14 mouse cellular contexts compared by ENCODE assay signal in genomic region chr5:143298391-143298790, GRCm38 (mm10). TPM values are rescaled to one million over a fixed set of nuclear protein-coding genes. Genes with fewer than 3 reads are reported as not detected.
A peak's percentile ranks its signal among the peaks of the same experiment; 100 is the strongest.
DNase-seq lines count a peak whose midpoint lies in the region; ATAC-seq and TF ChIP-seq lines count a peak whose summit lies in the region.
"Had no signal": no experiment of that assay in that cellular context is flagged by ENCODE, and none has a peak within 500 bp of the region (broad histone marks: within the 10 kb centered on the region; RNA-seq: fewer than 3 reads in every experiment).

No protein-coding gene starts in this region.

- no peak overlapping the region for H3K4me3 ChIP-seq in hindbrain, postnatal 0 days (ENCODE audit: low read length)
- H3K4me3 ChIP-seq in hindbrain, embryonic 16.5 days (ENCODE audit: low read length): no peak overlapping the region
- H3K4me3 ChIP-seq in lung, postnatal 0 days (ENCODE audit: low read depth, low read length): no peak overlapping the region
- H3K4me3 ChIP-seq in ES-Bruce4 (ENCODE audit: low read depth, low read length): no peak overlapping the region
- H3K4me3 ChIP-seq in cortical plate, adult 2 months (ENCODE audit: insufficient read depth, low read length): no peak overlapping the region
- H3K4me3 ChIP-seq: forebrain, embryonic 13.5 days; limb, embryonic 15.5 days had no signal

- peaks cover 19% of the 10 kb centered on the region for H3K36me3 ChIP-seq in hindbrain, postnatal 0 days (ENCODE audit: insufficient read depth, low read length)
- H3K36me3 ChIP-seq in hindbrain, embryonic 16.5 days (ENCODE audit: control insufficient read depth, insufficient read depth, low read length): peaks cover 15% of the 10 kb centered on the region
- H3K36me3 ChIP-seq in lung, postnatal 0 days (ENCODE audit: insufficient read depth, low read length): no peaks in the 10 kb centered on the region
- H3K36me3 ChIP-seq in ES-Bruce4 (ENCODE audit: control insufficient read depth, insufficient read depth, low read length, poor library complexity, severe bottlenecking): no peaks in the 10 kb centered on the region

- ATAC-seq in hindbrain, postnatal 0 days: no peak
- no peak for ATAC-seq in hindbrain, embryonic 16.5 days
- no peak for ATAC-seq in lung, postnatal 0 days
- ATAC-seq in megakaryocyte, adult 5-6 weeks (ENCODE audit: poor library complexity, severe bottlenecking): no peak
- ATAC-seq: forebrain, embryonic 13.5 days; inflammation-experienced regulatory T-cells, adult 6 months had no signal

- no peak overlapping the region for H3K27ac ChIP-seq in hindbrain, postnatal 0 days
- no peak overlapping the region for H3K27ac ChIP-seq in hindbrain, embryonic 16.5 days (ENCODE audit: low read depth, low read length)
- no peak overlapping the region for H3K27ac ChIP-seq in lung, postnatal 0 days (ENCODE audit: low read length)
- H3K27ac ChIP-seq in ES-Bruce4 (ENCODE audit: insufficient read depth, low read length): no peak overlapping the region
- H3K27ac ChIP-seq in cortical plate, adult 2 months (ENCODE audit: insufficient read depth, low read length): no peak overlapping the region
- H3K27ac ChIP-seq: forebrain, embryonic 13.5 days; limb, embryonic 15.5 days had no signal

- H3K27me3 ChIP-seq in hindbrain, postnatal 0 days (ENCODE audit: insufficient read depth, low read length): no peaks in the 10 kb centered on the region
- peaks cover 6% of the 10 kb centered on the region for H3K27me3 ChIP-seq in hindbrain, embryonic 16.5 days (replicated peaks; ENCODE audit: control insufficient read depth, insufficient read depth, low read length)
- H3K27me3 ChIP-seq in lung, postnatal 0 days (replicated peaks; ENCODE audit: insufficient read depth, low read length): peaks cover 8% of the 10 kb centered on the region; the same call in 1 of the 2 replicates
- H3K27me3 ChIP-seq in ES-Bruce4 (ENCODE audit: control insufficient read depth, insufficient read depth, low read length, poor library complexity, severe bottlenecking): peaks cover 2% of the 10 kb centered on the region

- H3K4me2 ChIP-seq in hindbrain, postnatal 0 days (ENCODE audit: low read depth, low read length): no peak overlapping the region
- H3K4me2 ChIP-seq in hindbrain, embryonic 16.5 days (ENCODE audit: low read length): no peak overlapping the region
- no peak overlapping the region for H3K4me2 ChIP-seq in lung, postnatal 0 days (replicated peaks; ENCODE audit: low read depth, low read length)
- H3K4me2 ChIP-seq: forebrain, embryonic 13.5 days; limb, embryonic 15.5 days had no signal

- no peak for TF ChIP-seq POLR2A in ES-Bruce4 (IDR thresholded peaks at IDR 0.05; ENCODE audit: insufficient read depth, low read length)
- TF ChIP-seq POLR2A in cortical plate, adult 2 months (IDR thresholded peaks at IDR 0.05; ENCODE audit: extremely low read depth, insufficient read depth, low read length): no peak

- H3K4me1 ChIP-seq in hindbrain, postnatal 0 days (ENCODE audit: insufficient read depth, low read length): 0 out of 2 replicates have a peak, but pooled peaks cover 4% of the 10 kb centered on the region
- H3K4me1 ChIP-seq in hindbrain, embryonic 16.5 days (ENCODE audit: control insufficient read depth, insufficient read depth, low read depth, low read length): peaks cover 5% of the 10 kb centered on the region; the same call in 1 of the 2 replicates
- no peaks in the 10 kb centered on the region; the same call in 1 of the 2 replicates for H3K4me1 ChIP-seq in lung, postnatal 0 days (ENCODE audit: insufficient read depth, low read depth, low read length)
- H3K4me1 ChIP-seq in ES-Bruce4 (ENCODE audit: control insufficient read depth, insufficient read depth, low read length): no peaks in the 10 kb centered on the region
- no peaks in the 10 kb centered on the region for H3K4me1 ChIP-seq in cortical plate, adult 2 months (ENCODE audit: control insufficient read depth, insufficient read depth, low read length)

- H3K9me3 ChIP-seq in hindbrain, postnatal 0 days (ENCODE audit: low read length): no peaks in the 10 kb centered on the region
- no peaks in the 10 kb centered on the region for H3K9me3 ChIP-seq in hindbrain, embryonic 16.5 days (ENCODE audit: control insufficient read depth, low read length)
- H3K9me3 ChIP-seq in lung, postnatal 0 days (ENCODE audit: low read length): no peaks in the 10 kb centered on the region
- H3K9me3 ChIP-seq in ES-Bruce4 (replicated peaks; ENCODE audit: control insufficient read depth, insufficient read depth, low read length, poor library complexity, severe bottlenecking): no peaks in the 10 kb centered on the region
- H3K9me3 ChIP-seq: forebrain, embryonic 13.5 days; limb, embryonic 15.5 days had no signal

- no peak overlapping the region for H3K9ac ChIP-seq in hindbrain, postnatal 0 days (replicated peaks; ENCODE audit: low read length)
- H3K9ac ChIP-seq in hindbrain, embryonic 16.5 days (ENCODE audit: low read depth, low read length): no peak overlapping the region
- H3K9ac ChIP-seq in lung, postnatal 0 days (replicated peaks; ENCODE audit: low read depth): no peak overlapping the region
- no peak overlapping the region for H3K9ac ChIP-seq in ES-Bruce4 (ENCODE audit: low read depth, poor library complexity, severe bottlenecking)
- H3K9ac ChIP-seq: forebrain, embryonic 13.5 days; limb, embryonic 15.5 days had no signal

- TF ChIP-seq EP300 in lung, postnatal 0 days (IDR thresholded peaks at IDR 0.05): no peak
- no peak for TF ChIP-seq EP300 in ES-Bruce4 (IDR thresholded peaks at IDR 0.05; ENCODE audit: insufficient read depth, low read depth, low read length)

- TF ChIP-seq CTCF in hindbrain, postnatal 0 days (IDR thresholded peaks at IDR 0.05; ENCODE audit: low read depth): peak; percentile 52
- TF ChIP-seq CTCF in lung, postnatal 0 days (IDR thresholded peaks at IDR 0.05): peak; percentile 47
- peak; percentile 59 for TF ChIP-seq CTCF in ES-Bruce4 (IDR thresholded peaks at IDR 0.05; ENCODE audit: low read depth, low read length)
- TF ChIP-seq CTCF in cortical plate, adult 2 months (IDR thresholded peaks at IDR 0.05; ENCODE audit: extremely low read depth, insufficient read depth, low read length): peak; percentile 18; the same call in 1 of the 2 replicates

- WGBS in hindbrain, postnatal 0 days: 95% methylated on average over 7 of the region's 7 CpGs
- 94% methylated on average over 7 of the region's 7 CpGs for WGBS in hindbrain, embryonic 16.5 days
- WGBS in lung, postnatal 0 days: 83% methylated on average over 7 of the region's 7 CpGs

- DNase-seq in hindbrain, postnatal 0 days (ENCODE audit: low spot score): no peak
- DNase-seq in lung, postnatal 0 days (ENCODE audit: low spot score): no peak
- no peak for DNase-seq in lung, postnatal 25 days (ENCODE audit: low spot score)
- DNase-seq in frontal cortex, postnatal 36 days (ENCODE audit: low spot score in 2 of 2): no peak
- DNase-seq: kidney, postnatal 36 days had no signal

RNA-seq across cellular contexts. Expression of gene Zfp853, which starts 5.0 kb away (rescaled TPM):
- 31.7 and 33.5 TPM in 2 replicates for total RNA-seq in hindbrain, postnatal 0 days (2014; rRNA removed)
- 0.53 and 0.61 TPM in 2 replicates for polyA plus RNA-seq in hindbrain, postnatal 0 days (2015; fragmentation: Nextera tagmentation; extraction: Ambion mirVana)
- 0.16 and 0.31 TPM in 2 replicates for polyA plus RNA-seq in hindbrain, embryonic 16.5 days (2015; fragmentation: Nextera tagmentation; extraction: Ambion mirVana)
- 0.08 TPM in 1 of 2 replicates, not detected in the other for polyA plus RNA-seq in lung, postnatal 0 days (2015; fragmentation: Nextera tagmentation; extraction: Ambion mirVana)
- 0.93 and 1.2 TPM in 2 replicates for polyA plus RNA-seq in ES-Bruce4 (2011; ENCODE audit: insufficient read depth, insufficient read length, low read depth, missing spikeins)
- 10.4 and 11.8 TPM in 2 replicates for polyA plus RNA-seq in cortical plate, adult 2 months (2012; rRNA removed)
- 0.09 TPM in 1 of 2 replicates, not detected in the other for total RNA-seq in megakaryocyte, adult 5-6 weeks (2015)
- not detected in 2 replicates for total RNA-seq in megakaryocyte, adult 5-6 weeks (2017)
- total RNA-seq: megakaryocyte progenitor cell, adult 5-6 weeks had no signal
- polyA plus RNA-seq: forebrain, embryonic 13.5 days; inflammation-experienced regulatory T-cells, adult 6 months had no signal

RNA-seq across cellular contexts. Expression of gene E130309D02Rik, which starts 16.8 kb away (rescaled TPM):
- 42.0 and 44.4 TPM in 2 replicates for total RNA-seq in hindbrain, postnatal 0 days (2014; rRNA removed)
- 21.7 and 23.9 TPM in 2 replicates for polyA plus RNA-seq in hindbrain, postnatal 0 days (2015; fragmentation: Nextera tagmentation; extraction: Ambion mirVana)
- 24.9 and 28.2 TPM in 2 replicates for polyA plus RNA-seq in hindbrain, embryonic 16.5 days (2015; fragmentation: Nextera tagmentation; extraction: Ambion mirVana)
- 18.2 and 19.5 TPM in 2 replicates for polyA plus RNA-seq in lung, postnatal 0 days (2015; fragmentation: Nextera tagmentation; extraction: Ambion mirVana)
- polyA plus RNA-seq in ES-Bruce4 (2011; ENCODE audit: insufficient read depth, insufficient read length, low read depth, missing spikeins): 22.3 and 23.8 TPM in 2 replicates
- polyA plus RNA-seq in cortical plate, adult 2 months (2012; rRNA removed): 16.3 and 16.9 TPM in 2 replicates
- 22.4 TPM in 2 replicates for total RNA-seq in megakaryocyte, adult 5-6 weeks (2015)
- 10.2 and 13.7 TPM in 2 replicates for total RNA-seq in megakaryocyte, adult 5-6 weeks (2017)

RNA-seq across cellular contexts. Expression of gene Zfp316, which starts 28.6 kb away (rescaled TPM):
- total RNA-seq in hindbrain, postnatal 0 days (2014; rRNA removed): 28.0 and 31.3 TPM in 2 replicates
- 5.4 and 6.2 TPM in 2 replicates for polyA plus RNA-seq in hindbrain, postnatal 0 days (2015; fragmentation: Nextera tagmentation; extraction: Ambion mirVana)
- polyA plus RNA-seq in hindbrain, embryonic 16.5 days (2015; fragmentation: Nextera tagmentation; extraction: Ambion mirVana): 3.3 and 7.2 TPM in 2 replicates
- 1.4 and 1.6 TPM in 2 replicates for polyA plus RNA-seq in lung, postnatal 0 days (2015; fragmentation: Nextera tagmentation; extraction: Ambion mirVana)
- 2.3 and 2.8 TPM in 2 replicates for polyA plus RNA-seq in ES-Bruce4 (2011; ENCODE audit: insufficient read depth, insufficient read length, low read depth, missing spikeins)
- polyA plus RNA-seq in cortical plate, adult 2 months (2012; rRNA removed): 13.9 and 15.8 TPM in 2 replicates
- total RNA-seq in megakaryocyte, adult 5-6 weeks (2015): 0.32 and 0.47 TPM in 2 replicates
- total RNA-seq in megakaryocyte, adult 5-6 weeks (2017): 1.2 and 1.4 TPM in 2 replicates

RNA-seq across cellular contexts. Expression of gene Zdhhc4, which starts 30.7 kb away (rescaled TPM):
- total RNA-seq in hindbrain, postnatal 0 days (2014; rRNA removed): 79.6 and 84.4 TPM in 2 replicates
- 92.1 and 96.7 TPM in 2 replicates for polyA plus RNA-seq in hindbrain, postnatal 0 days (2015; fragmentation: Nextera tagmentation; extraction: Ambion mirVana)
- 75.9 and 77.0 TPM in 2 replicates for polyA plus RNA-seq in hindbrain, embryonic 16.5 days (2015; fragmentation: Nextera tagmentation; extraction: Ambion mirVana)
- 72.1 and 87.5 TPM in 2 replicates for polyA plus RNA-seq in lung, postnatal 0 days (2015; fragmentation: Nextera tagmentation; extraction: Ambion mirVana)
- 27.2 and 28.9 TPM in 2 replicates for polyA plus RNA-seq in ES-Bruce4 (2011; ENCODE audit: insufficient read depth, insufficient read length, low read depth, missing spikeins)
- 67.2 and 67.6 TPM in 2 replicates for polyA plus RNA-seq in cortical plate, adult 2 months (2012; rRNA removed)
- total RNA-seq in megakaryocyte, adult 5-6 weeks (2015): 48.5 and 55.0 TPM in 2 replicates
- 22.3 and 24.6 TPM in 2 replicates for total RNA-seq in megakaryocyte, adult 5-6 weeks (2017)

RNA-seq across cellular contexts. Expression of gene Grid2ip, which starts 58.7 kb away (rescaled TPM):
- total RNA-seq in hindbrain, postnatal 0 days (2014; rRNA removed): 2.4 and 5.1 TPM in 2 replicates
- 1.2 and 2.3 TPM in 2 replicates for polyA plus RNA-seq in hindbrain, postnatal 0 days (2015; fragmentation: Nextera tagmentation; extraction: Ambion mirVana)
- polyA plus RNA-seq in hindbrain, embryonic 16.5 days (2015; fragmentation: Nextera tagmentation; extraction: Ambion mirVana): 0.42 and 0.51 TPM in 2 replicates
- not detected in 2 replicates for polyA plus RNA-seq in lung, postnatal 0 days (2015; fragmentation: Nextera tagmentation; extraction: Ambion mirVana)
- 0.38 and 0.57 TPM in 2 replicates for polyA plus RNA-seq in ES-Bruce4 (2011; ENCODE audit: insufficient read depth, insufficient read length, low read depth, missing spikeins)
- 2.3 and 3.0 TPM in 2 replicates for polyA plus RNA-seq in cortical plate, adult 2 months (2012; rRNA removed)
- not detected in 2 replicates for total RNA-seq in megakaryocyte, adult 5-6 weeks (2015)
- total RNA-seq in megakaryocyte, adult 5-6 weeks (2017): not detected in 2 replicates
- total RNA-seq: megakaryocyte progenitor cell, adult 5-6 weeks had no signal
- polyA plus RNA-seq: heart, postnatal 0 days; inflammation-experienced regulatory T-cells, adult 6 months had no signal
